ENCODE assay signal across 11 mouse cellular contexts in the genomic region with DNA sequence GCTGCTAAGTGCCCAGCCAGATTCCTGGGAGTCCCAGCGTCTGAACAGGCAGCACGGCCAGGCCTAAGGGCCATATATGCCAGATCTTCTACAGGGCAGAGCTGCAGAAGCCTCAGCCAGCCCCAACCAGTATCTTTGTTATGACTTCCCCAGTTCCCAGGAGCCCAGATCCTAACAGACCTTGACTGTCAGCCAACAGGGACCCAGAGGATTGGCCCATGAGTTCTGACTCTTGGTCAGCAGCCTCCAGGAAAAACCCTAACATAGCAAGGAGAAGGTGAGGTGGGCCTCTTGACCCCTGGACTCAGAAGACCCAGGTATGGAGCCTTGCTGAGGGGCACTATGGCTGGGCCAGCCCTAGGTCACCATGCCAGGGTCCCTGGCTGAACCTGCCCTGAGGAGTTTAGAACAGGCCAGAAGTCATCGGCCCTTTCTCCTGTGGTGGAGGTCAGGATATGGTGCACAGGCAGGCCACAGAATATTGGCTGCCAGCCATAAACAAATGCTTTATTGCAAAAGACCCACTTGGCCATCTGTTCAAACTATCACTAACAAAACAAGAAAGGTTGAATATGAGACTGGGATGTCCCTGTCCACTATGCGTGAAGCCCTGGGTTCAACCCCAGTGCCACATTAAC.
DNase-seq lines count a peak whose midpoint lies in the region; ATAC-seq lines count a peak whose summit lies in the region.
"Had no signal": no experiment of that assay in that cellular context is flagged by ENCODE, and none has a peak within 500 bp of the region (broad histone marks: within the 10 kb centered on the region; RNA-seq: fewer than 3 reads in every experiment).

No protein-coding gene starts in this region.

- 66% methylated on average over 4 of the region's 4 CpGs for WGBS in liver, embryonic 15.5 days (ENCODE audit: insufficient replicate concordance)
- 58% methylated on average over 4 of the region's 4 CpGs for WGBS in limb, embryonic 13.5 days

- peak; percentile 46 for DNase-seq in adrenal gland, postnatal 14 days
- DNase-seq in adrenal gland, postnatal 25 days, result no peak
- DNase-seq in liver (no peak), NIH3T3 (ENCODE audit: low read depth) (peak; percentile 9)
- DNase-seq in spleen, adult 18-20 months, result no peak
- DNase-seq: B cell, adult 2 months; cerebellum, adult 11 months; kidney, adult 11 months had no signal

- peaks cover 5% of the 10 kb centered on the region; the same call in 1 of the 2 replicates for H3K4me1 ChIP-seq in liver, embryonic 15.5 days (replicated peaks)
- peaks cover 33% of the 10 kb centered on the region for H3K4me1 ChIP-seq in limb, embryonic 13.5 days

- H3K9ac ChIP-seq in liver, embryonic 15.5 days, result no peak overlapping the region
- no peak overlapping the region for H3K9ac ChIP-seq in limb, embryonic 13.5 days

- H3K9me3 ChIP-seq in liver, embryonic 15.5 days (replicated peaks), result no peaks in the 10 kb centered on the region
- no peaks in the 10 kb centered on the region for H3K9me3 ChIP-seq in limb, embryonic 13.5 days

- H3K27me3 ChIP-seq in liver, embryonic 15.5 days, result no peaks in the 10 kb centered on the region
- no peaks in the 10 kb centered on the region for H3K27me3 ChIP-seq in limb, embryonic 13.5 days

- no peak overlapping the region for H3K27ac ChIP-seq in liver, embryonic 15.5 days (replicated peaks)
- no peak overlapping the region for H3K27ac ChIP-seq in limb, embryonic 13.5 days

- ATAC-seq in liver, embryonic 15.5 days (ENCODE audit: insufficient read depth), result peak; percentile 51; the same call in 1 of the 2 replicates
- peak; percentile 21; the same call in 1 of the 2 replicates for ATAC-seq in limb, embryonic 13.5 days (ENCODE audit: low FRiP score, low read depth)
- no peak for ATAC-seq in erythroid progenitor cell, adult 5-6 weeks (replicated peaks; ENCODE audit: low FRiP score, poor library complexity, severe bottlenecking)

- H3K36me3 ChIP-seq in liver, embryonic 15.5 days (replicated peaks), result 0 out of 2 replicates have a peak, but pooled peaks cover 3% of the 10 kb centered on the region
- H3K36me3 ChIP-seq in limb, embryonic 13.5 days, result peaks cover 19% of the 10 kb centered on the region

- no peak overlapping the region for H3K4me2 ChIP-seq in liver, embryonic 15.5 days
- no peak overlapping the region for H3K4me2 ChIP-seq in limb, embryonic 13.5 days (replicated peaks)

- H3K4me3 ChIP-seq in liver, embryonic 15.5 days (replicated peaks), result no peak overlapping the region
- no peak overlapping the region for H3K4me3 ChIP-seq in limb, embryonic 13.5 days

Comparison
In these comparisons a context has a peak if more than half of its experiments do, and no peak if none do; other contexts are left out.
1. DNase-seq: peak in adrenal gland, postnatal 14 days (single experiment) and NIH3T3 (single experiment); none in adrenal gland, postnatal 25 days (single experiment), liver (single experiment) and spleen, adult 18-20 months (0 of 2).